Mouse (Mus musculus): ENCODE results near the gene Trim69.

- TF ChIP-seq CTCF (IDR thresholded peaks at IDR 0.05; ENCODE audit: extremely low read depth, insufficient read depth, insufficient read length, insufficient replicate concordance), result no peak
- TF ChIP-seq POLR2A (IDR thresholded peaks at IDR 0.05; ENCODE audit: low read depth, low read length), result no peak
Measured at GRCm38 (mm10) chr2:122146687-122147086, 13.8 kb upstream of the Trim69 start.

Measured in spleen, adult 2 months (tissue).